Mouse (Mus musculus) granulocyte monocyte progenitor cell, adult 5-6 weeks (primary cell): ENCODE results near the gene Rps6kc1. TPM values are rescaled to one million over a fixed set of nuclear protein-coding genes. Genes with fewer than 3 reads are reported as not detected.

Experiments used
- ATAC-seq: replicated peaks from 2 replicates; pipeline ENCODE4 v1.8.0; 2016; ENCODE audit warnings: mild to moderate bottlenecking, moderate TSS enrichment, inconsistent platforms; ENCODE audit not compliant: poor library complexity, severe bottlenecking
- total RNA-seq, 2 experiments: library from RNA; stranded (forward) in 1 of 2; stranded (reverse) in 1 of 2; fragments of 200-712, 200-1000 nt in 1 of 2; fragments of >200 nt in 1 of 2; fragmentation: Nextera tagmentation in 1 of 2; gene quantifications; 2 replicates each; pipeline ENCODE4 v1.2.3; 2014 to 2017

Gene Rps6kc1
- total RNA-seq, 2 experiments from 2014 or later, result 5.1 to 16.0 TPM

DNA sequence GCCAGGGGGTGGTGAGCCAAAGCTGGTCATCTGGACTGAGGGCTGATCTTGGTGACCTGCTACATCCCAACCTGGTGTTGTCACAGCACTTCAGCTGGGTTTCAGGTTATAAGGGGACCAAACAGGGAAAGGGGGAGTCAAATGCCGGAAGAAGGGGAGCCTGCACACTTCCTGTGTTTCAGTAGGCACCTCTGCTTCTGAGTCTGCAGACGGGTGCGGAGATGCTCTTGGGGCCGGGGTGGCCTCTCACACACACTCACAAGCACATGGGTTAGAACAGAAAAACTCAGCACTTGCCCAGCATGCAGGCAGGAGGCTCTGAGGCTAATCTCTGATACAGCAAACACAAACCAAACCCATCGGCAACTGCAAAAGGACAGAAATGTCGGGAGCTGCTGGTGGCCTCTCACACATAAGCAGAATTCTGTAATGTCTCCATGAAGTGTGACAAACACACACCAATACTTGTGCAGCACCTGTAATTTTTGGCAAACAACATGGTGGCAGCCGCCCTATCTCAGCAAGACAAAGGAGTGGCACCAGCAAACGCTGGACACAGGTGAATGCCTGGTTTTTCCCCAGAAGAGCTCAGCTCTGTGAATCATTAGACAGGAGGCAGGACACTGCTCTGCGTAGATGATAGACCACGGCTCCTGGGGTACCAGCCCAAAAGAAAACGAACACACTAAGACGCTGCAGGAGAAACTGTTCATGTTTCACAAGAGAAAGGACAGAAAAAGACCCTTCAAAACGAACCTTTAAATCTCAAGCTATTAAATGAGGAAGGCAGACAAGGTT is 139.3 kb downstream of the Rps6kc1 start:
- no peak for ATAC-seq

DNA sequence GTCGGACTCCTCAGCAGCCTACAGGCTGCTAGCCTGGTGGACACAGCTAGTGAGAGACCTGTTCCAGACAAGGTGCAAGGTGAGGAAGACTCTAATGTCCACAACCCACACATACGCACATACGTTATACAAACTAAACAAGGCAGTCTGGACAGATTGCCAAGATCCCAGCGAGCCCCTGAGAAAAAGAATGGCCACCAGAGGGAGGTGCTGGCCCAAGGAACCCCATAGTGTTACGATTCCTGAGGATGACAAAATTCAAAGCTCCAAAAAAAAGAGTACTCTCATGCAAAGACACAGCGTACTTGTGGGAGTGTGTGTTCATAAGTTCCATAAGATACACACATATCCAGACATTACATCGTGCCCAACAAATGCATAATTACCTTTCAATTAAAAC is 141.8 kb downstream of the Rps6kc1 start:
- no peak for ATAC-seq

DNA sequence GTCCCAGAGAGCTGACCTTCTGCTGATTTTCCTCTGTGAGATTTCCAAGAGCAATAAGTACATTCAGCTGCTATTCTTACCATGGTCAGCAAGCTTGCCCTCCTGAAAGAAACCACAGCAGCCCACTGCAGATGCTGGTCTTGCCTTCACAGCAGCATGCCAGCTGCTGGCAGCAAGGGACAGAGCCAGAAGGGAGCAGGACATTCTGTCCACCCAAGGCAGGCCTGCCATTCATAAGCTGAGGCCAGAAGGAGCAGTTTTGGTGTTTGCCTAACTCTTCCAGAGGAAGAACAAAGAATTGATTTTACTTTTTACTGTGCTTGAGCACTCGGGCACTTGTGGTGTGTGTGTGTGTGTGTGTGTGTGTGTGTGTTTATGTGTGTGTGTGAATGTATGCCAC is 143.3 kb downstream of the Rps6kc1 start:
- ATAC-seq, result no peak

DNA sequence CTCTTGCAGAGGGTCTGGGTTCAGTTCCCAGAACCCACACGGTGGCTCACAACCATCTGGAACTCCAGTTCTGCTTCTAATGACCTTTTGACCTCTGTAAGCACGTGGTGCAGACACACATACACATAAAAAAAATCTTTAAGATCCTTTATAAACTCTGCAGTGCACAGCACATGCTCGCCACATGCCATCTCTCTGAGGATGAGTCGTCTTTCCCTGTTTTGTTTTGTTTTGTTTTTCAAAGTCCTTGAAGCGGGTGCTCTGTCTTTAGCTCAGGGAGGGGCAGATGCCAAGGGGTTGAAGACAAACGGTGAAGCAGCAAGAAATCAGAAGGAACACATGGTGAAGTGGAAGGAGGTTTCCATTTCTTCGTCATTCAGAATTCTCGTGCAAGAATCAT is 143.9 kb downstream of the Rps6kc1 start:
- ATAC-seq, result no peak

DNA sequence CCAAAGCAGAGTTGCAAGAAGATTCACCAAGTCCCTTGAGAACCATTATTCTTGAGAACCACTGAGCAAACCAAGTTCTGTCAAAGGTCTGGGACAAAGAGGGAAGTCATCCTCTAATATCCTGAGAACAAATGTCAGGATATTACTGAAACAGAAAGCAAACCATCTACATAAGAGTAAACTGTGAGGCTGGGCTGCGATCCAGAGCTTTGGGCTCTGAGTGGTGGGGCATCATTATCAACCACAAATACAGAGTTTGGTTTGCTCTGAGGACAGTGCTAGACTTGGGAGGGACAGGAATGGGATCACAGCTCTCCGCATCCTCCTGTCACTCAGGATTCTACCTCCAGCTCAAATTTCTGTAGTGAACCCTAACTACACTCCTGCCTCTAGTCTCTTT is 144.8 kb downstream of the Rps6kc1 start:
- no peak for ATAC-seq

GRCm38 (mm10) chr1:190763756-190764155 is 147.8 kb downstream of the Rps6kc1 start:
- no peak for ATAC-seq

DNA sequence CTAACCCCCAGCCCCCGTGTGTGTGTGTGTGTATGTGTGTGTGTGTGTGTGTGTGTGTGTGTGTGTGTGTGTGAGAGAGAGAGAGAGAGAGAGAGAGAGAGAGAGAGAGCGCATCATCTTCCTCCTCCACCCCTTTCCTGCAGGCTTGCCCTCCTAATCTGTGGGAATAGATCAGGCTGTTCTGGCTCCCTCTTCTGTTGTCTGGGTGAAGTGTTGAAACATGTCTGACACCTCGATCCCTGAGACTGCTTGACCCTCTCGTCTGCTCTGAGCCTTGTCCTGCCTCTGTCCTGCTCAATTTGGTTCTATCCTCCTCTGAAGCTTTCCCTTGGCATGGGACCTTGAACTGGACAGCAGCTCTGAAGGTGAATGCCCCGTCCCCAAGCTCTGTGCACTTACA is 149.8 kb downstream of the Rps6kc1 start:
- ATAC-seq, result no peak

DNA sequence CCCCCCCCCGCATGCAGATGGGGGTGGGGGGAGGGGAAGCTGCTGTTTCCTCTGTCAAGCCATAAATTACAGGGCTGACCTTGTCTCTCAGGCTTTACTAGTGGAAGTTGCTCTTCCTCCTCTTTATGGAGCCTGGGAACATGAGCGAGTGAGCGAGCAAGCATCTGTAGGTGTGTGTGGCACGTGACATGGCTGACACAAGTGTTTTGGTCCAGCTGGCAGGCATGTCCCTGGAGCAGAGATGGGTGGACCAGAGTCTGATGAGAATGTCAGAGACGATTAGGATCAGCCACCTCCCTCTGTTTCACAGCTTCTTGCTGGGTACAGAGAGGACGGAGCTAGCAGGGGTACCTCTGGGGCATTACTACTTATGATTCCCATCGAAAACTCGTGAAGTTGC is 153.7 kb downstream of the Rps6kc1 start:
- ATAC-seq, result no peak

DNA sequence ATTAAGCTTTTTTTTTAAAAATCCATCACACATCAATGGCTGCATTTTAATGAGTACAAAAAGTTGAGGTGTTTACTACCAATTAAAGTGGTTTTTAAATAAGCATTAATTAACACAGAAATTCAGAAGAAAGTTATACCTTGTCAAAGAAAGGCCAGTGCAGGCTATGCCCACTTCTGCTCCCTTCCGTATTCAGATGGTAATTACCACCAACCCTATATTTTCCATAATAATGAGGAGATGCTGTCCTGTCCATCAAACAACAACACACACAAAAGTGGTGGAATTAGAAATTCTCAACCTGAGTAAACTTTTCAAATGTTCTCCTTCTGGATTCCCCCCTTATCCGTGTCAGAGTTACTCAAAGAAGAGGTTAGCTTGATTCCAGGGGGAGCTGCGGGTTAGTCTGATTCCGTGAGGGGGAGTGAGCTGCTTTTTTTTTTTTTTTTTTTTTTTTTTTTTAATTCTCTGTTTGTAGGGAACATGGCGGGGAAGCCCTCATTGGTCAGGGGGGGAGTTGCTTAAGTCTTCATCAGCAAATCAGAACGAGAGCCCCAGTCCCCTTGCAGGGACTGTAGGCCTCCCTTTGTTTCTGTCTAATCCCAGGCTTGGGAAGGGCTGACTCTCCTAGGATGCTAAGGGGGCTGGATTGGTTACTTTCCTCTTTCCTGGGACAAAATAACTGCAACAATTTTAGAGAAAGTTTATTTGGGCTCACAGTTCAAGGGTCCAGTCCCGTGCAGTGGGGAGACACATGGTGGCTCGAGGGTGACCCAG is 159.6 kb downstream of the Rps6kc1 start:
- ATAC-seq, result no peak

DNA sequence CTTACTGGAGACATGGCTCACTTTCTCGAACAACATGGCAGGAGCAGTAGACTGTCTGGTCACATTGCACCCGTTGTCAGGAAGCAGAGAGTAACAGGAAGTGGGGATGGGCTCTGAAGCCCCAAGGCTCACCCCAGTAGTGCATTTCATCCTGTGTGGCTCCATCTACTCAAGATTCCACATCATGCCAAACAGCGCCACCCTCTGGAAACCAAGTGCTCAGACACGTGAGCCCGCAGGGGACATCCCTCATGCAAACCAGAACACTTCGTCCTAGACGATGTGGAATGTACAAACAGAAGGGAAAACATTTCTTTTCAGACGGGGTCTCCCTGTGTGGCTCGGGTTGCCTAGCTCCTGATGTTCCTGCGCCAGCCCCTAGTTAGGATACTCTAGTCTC is 162.6 kb downstream of the Rps6kc1 start:
- ATAC-seq, result no peak

DNA sequence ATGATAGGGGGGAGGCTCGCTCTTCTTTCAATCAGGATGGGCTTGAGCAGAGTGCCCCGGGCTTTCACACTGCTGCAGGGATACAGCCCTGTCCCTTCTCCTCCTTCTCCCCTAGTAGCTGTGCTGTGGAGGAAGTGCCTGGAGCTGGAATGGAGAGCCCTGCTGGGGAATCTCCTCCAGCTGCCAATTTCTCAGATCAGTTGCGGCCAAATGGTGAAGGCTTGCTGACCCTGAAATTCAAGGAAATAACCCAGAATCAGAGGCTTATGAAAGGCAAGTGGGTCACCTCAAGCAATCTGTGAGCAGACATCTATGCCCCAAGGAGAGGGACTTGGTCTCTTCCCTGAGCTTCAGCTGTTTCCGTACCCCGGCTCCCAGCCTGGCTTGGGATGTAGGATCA is 170.1 kb downstream of the Rps6kc1 start:
- no peak for ATAC-seq

GRCm38 (mm10) chr1:190732803-190733202 is 178.8 kb downstream of the Rps6kc1 start:
- no peak for ATAC-seq

DNA sequence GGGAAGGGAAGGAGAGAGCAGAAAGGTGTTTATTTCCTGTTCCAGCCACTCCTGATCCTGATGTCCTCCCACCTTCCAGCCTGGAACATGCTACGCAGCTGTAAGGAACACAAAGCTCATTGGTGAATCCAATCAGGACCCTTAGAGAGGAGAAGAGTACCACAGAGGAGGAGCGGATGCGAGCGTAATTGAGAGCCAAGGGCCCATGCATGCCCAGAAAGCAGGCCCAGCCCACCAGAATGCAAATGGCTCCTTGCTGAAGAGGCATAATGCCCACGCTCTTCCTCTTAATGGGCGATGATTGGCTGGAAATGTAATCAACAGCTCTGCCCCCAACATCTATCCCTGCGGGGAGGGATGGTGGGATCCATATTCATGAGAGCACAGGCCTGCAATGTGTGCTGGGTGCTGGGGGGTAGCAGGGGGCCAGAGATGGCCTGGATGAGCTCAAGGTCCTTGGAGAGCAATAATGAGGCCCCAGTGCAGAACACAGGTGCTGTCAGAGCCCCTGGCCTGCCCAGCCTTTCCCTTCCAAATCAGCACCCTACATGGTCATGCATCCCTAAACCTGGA is 182.0 kb downstream of the Rps6kc1 start:
- no peak for ATAC-seq

DNA sequence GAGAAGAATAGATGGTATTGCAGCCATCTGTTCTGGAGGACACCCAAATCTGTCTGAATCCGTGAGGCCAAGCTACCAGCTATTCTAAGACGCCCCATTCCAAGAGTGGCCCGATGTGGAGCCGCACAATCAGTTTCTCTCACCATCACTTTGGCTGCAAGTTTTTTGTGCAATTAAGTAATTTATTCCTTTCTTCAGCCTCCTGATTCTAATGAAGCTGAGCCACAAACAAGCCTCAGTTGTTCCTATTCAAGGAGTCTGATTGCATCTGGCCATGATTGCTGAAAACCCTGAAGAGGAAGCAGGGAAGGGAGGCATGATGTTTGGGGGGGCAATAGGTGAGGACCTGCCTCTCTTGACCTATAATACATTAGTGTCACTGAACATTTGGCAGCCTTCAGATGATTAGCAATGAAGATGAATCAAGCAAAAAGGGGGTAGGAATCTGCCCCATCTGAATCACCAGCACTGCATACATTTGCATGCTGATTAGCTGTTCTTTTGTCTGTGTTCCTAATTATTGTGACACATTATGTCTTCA is 183.4 kb downstream of the Rps6kc1 start:
- ATAC-seq, result no peak

DNA sequence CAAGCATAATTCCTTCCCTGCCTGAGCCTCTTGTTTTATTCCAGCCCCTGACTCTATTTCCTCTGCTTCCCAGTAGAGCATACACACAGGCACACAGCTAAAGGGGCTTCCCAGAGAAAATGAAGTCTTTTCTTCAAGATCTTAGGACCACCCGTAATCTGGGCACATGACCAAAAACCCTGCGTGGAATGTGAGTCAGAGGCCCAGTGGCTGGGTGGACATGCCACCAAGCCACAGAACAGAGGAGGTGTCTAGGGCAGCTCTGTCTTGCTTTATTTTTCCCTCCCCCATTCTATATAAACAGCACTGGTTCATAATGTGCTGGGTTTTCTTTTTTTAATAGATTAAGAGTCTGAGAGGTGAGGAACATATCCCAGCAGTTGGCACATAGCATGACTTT is 184.2 kb downstream of the Rps6kc1 start:
- no peak for ATAC-seq

GRCm38 (mm10) chr1:190724591-190725380 is 186.8 kb downstream of the Rps6kc1 start:
- ATAC-seq, result no peak

DNA sequence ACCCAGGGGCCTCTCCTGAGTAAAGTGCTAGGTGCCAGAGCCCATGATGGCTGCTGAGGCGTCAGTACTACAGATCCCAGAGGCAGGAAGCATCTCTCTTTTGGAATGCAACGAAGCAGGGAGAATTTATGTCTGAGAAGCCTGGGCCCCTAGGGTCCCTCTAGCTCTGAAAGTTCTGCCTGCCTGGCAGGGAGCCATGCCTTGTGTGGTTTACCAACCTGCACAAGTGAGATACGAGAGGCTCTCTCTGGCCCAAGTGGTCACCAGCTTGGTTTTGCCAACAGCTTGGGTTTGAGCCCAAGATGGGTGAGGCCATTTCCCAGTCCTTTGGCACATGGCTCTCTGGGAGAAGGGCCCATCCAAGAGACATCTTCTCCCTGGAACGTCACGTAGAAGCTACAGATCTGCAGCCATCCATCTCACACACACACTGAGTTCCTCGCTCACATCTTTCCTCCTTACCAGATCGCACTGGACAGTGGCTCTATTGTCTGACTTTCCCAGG is 187.6 kb downstream of the Rps6kc1 start:
- no peak for ATAC-seq

DNA sequence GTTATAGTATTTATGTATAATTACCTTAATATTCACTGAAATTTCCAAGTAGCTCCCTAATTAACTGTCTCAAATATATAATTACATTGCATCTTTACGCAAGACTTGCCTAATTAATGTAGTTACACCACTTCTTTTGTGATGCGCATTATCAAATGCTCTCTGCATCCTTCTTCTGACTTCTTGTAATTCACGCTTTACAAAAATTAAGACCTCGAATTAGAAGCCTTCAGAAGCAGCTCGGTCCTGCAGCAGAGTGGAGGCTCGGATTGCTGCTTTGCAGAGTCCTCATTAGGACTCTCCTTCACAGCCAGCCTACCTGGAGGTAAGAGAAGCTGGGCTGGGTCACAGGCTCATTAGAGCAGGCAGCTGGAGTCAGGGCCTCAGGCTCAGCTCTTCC is 197.7 kb downstream of the Rps6kc1 start:
- no peak for ATAC-seq

GRCm38 (mm10) chr1:190697576-190697975 is 214.0 kb downstream of the Rps6kc1 start:
- no peak for ATAC-seq

DNA sequence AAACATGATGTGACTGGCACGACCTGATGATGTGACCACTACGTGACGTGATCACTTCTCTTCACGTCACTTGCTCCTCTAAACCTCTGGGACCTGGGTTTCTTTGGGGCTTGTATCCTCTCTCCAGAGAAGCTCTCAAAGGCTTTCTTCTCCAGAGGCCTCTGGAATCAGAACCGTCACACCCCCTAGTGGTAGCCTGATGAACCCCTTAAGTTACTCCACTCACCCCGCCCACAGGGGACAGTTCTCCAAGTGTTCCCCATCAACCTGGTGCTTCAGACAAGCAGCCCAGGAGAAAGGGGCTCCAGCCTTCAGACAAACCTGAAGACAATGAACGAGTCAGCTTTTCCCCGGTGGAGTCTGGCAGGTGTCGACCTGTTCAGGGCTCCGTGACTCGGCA is 216.0 kb downstream of the Rps6kc1 start:
- no peak; the same call in 1 of the 2 replicates for ATAC-seq
